Mouse (Mus musculus) CD4-positive, CD25-positive, alpha-beta regulatory T cell, adult 2 months (primary cell): ENCODE results near the gene Rsph9.

Experiments used
- DNase-seq: peaks from one replicate; pipeline ENCODE4 v3.0.0-alpha.2; 2012; ENCODE audit warnings: low read depth, low spot score

Gene Rsph9

GRCm38 (mm10) chr17:46139872-46140271 is 4.1 kb downstream of the Rsph9 start:
- DNase-seq, result no peak

- no peak for DNase-seq
Observed at GRCm38 (mm10) chr17:46138563-46139236, 5.3 kb downstream of the Rsph9 start.

- DNase-seq, result no peak
Observed at GRCm38 (mm10) chr17:46132862-46133261, 11.2 kb downstream of the Rsph9 start.

GRCm38 (mm10) chr17:46132058-46132718 is 11.8 kb downstream of the Rsph9 start:
- peak; percentile 73 for DNase-seq

- DNase-seq, result no peak
Observed at GRCm38 (mm10) chr17:46129741-46130498, 14.1 kb downstream of the Rsph9 start.

- DNase-seq, result no peak
Observed at GRCm38 (mm10) chr17:46127814-46128493, 16.1 kb downstream of the Rsph9 start.

GRCm38 (mm10) chr17:46126608-46127007 is 17.4 kb downstream of the Rsph9 start:
- DNase-seq, result no peak

- DNase-seq, result no peak
Observed at GRCm38 (mm10) chr17:46123953-46124700, 19.9 kb downstream of the Rsph9 start.

GRCm38 (mm10) chr17:46123285-46123684 is 20.7 kb downstream of the Rsph9 start:
- no peak for DNase-seq

- no peak for DNase-seq
Observed at GRCm38 (mm10) chr17:46122791-46123190, 21.2 kb downstream of the Rsph9 start.

GRCm38 (mm10) chr17:46119641-46120040 is 24.4 kb downstream of the Rsph9 start:
- no peak for DNase-seq

GRCm38 (mm10) chr17:46118423-46118850 is 25.6 kb downstream of the Rsph9 start:
- no peak for DNase-seq

- no peak for DNase-seq
Observed at GRCm38 (mm10) chr17:46117623-46118422, 26.2 kb downstream of the Rsph9 start.

- no peak for DNase-seq
Observed at GRCm38 (mm10) chr17:46116881-46117280, 27.1 kb downstream of the Rsph9 start.

GRCm38 (mm10) chr17:46116138-46116537 is 27.9 kb downstream of the Rsph9 start:
- DNase-seq, result no peak

- no peak for DNase-seq
Observed at GRCm38 (mm10) chr17:46115489-46115888, 28.5 kb downstream of the Rsph9 start.

GRCm38 (mm10) chr17:46110402-46111289 is 33.4 kb downstream of the Rsph9 start, which contains the start of gene Mrps18a:
Gene Mrps18a, plus strand, starts transcription at chr17:46110986.
- peak; percentile 91 for DNase-seq

- DNase-seq, result no peak
Observed at GRCm38 (mm10) chr17:46108286-46108685, 35.7 kb downstream of the Rsph9 start.

GRCm38 (mm10) chr17:46104487-46104886 is 39.5 kb downstream of the Rsph9 start:
- DNase-seq, result no peak
